Mouse (Mus musculus) common myeloid progenitor, adult 5-6 weeks (primary cell): ENCODE measurements around the gene Mecom. TPM values are rescaled to one million over a fixed set of nuclear protein-coding genes. Genes with fewer than 3 reads are reported as not detected.

Experiments used
- ATAC-seq: replicated peaks from 2 replicates; pipeline ENCODE4 v1.8.0; 2016; ENCODE audit warnings: low read depth, mild to moderate bottlenecking, moderate TSS enrichment, inconsistent platforms; ENCODE audit not compliant: poor library complexity, severe bottlenecking
- total RNA-seq: library from RNA; stranded (forward); fragments of 200-1000, 187-1606 nt; gene quantifications from 2 replicates; pipeline ENCODE4 v1.2.3, GENCODE M21; 2017

Gene Mecom
- total RNA-seq, 1 experiment from 2014 or later, result 10.8 TPM

DNA sequence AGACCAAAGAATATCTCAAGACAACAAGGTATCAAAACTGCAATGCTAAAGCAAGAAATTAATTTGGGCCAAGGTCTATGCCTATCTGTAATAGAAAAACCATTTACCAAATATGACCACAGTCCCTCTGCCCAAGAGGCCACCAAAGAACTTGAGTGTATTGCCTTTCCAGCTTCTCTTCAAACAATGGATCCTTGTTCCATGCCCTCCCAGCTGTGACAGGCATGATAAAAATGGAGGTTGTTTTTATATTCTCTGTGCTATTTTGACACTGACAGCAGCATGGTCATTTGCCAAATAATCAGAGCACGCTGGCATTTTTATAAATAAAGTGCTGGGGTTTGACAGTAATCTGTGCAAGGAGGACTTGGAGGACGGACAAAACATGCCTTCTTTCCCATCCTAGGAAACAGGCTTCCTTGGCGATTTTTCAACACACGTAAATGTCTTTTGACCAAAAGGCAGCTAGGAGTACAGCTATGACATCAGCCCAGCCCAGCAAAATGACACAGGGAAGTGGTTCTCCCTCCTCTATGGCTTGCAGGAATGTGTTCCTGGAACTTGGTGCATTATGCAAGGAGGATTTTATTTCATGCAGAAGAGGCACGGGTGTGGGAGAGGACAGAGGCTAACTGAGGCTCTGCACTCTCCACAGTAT, 359.9 kb downstream of the Mecom start:
- no peak for ATAC-seq

DNA sequence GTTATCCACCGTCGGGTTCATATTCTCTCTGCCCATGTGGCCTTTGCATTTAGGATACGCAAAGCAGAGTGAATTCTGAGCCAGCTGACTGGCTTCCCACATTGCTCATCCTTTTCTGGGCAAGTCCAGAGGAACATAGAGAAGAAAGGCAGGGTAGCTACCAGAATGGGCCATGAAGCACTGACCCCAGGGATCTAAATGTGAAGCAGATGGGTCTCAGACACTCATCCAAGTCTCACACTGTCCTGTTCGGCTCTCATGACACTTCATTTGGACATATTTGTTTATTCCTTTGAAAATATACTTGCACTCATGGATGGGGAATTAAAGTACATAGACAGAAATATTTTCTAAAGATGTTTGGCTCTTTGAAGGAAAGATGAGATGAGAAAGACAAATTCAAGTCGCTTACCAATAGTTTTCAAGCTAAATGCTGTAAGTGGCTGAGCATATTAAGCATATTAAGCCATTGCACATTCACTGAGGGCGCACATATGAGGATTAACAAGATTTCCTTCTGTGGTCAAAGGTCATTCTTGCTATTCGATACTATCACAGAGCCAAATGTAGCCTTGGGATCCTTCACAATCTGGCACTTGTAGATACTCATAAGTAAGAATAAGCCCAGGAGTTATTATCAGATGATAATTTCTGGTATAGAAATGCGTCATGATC, 365.9 kb downstream of the Mecom start:
- ATAC-seq, result no peak

DNA sequence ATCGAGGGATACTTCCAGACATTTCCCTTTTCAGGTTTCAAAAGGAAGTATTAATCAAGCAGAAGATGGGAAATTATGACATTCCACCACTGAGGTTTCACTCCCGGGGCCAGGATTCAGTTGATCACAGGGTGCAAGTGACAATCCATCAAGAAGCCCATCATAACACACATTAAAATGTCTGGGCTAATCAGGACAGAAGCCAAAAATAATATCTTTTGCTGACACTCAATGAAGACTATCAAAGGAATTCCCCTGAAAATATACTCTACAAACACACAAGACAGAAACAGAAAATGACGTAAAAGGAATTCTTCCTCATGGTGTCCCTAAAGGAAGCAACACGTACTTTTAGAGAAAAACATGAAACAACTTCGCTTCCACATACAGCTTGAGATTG, 371.2 kb downstream of the Mecom start:
- no peak for ATAC-seq

DNA sequence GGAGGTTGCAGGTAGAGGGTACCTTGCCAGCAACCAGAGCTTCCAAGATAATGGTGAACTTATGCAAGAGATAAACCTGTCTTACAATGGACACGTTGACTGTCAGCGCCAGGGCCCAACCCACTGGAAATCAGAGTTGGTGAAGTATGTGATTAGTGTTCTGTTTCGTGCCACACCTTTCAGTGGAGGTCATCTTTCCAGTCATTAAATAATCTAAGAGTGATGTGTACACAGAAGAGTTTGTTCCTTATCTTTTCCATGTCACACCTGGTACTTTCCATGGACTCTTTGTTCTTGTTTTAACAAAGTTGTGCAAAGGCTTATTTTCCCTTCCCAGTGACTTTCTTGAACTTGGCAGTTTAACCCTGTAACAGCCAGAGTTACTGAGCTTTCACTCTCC, 374.0 kb downstream of the Mecom start:
- no peak for ATAC-seq

DNA sequence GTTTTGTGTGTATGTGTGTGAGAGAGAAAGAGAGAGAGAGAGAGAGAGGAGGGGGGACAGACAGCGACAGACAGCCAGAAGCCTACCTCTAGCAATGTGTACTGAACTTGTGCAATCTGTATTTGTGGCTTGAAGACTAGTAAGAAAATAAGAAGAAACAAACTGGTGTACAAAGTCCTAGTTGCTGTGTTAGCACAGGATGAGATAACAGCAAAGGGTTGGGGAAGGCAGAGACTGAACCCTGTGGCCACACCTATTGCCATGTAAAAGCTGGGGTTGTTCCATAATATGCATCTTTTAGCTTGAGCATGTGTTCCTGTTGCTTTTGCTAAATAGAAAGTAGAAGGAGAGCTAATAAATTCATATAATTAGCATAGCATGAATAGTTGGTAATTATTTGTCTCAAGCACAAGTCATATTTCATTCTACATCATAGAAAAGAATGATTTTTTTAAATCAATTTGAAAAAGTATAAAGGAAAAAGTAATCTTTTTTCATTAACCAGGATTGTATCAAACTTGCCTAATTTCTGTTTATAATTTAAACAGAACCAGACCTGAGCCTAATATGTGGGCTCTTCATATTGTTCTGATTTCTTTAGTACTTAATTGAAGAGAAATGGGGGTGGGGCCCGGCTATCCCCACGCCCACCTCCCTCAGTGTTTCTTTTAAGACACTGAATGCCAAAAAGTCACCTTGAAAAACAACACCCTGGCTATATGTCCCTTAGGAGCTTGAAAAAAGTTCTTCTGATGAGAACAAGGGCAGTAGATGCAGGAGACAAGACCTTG, 379.2 kb downstream of the Mecom start:
- ATAC-seq, result no peak

DNA sequence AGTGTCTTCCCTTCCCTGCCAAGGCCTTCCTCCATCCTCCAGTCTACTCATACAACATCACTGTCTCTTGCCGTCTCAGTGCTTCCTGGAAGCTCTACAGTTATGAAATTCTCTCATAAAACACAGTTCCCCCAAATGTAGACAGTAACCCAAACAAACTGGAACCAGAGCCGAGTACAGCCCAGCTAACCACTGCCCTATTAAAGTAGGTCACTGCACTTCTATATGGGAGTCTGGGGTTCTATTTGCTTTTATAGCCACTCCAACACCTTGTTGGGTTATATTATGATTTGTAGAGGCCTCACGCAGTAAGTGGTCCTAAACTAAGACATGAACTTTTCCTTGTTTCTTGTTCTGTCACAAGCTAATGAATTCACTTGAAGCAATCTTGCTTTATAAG, 380.8 kb downstream of the Mecom start:
- ATAC-seq, result no peak

DNA sequence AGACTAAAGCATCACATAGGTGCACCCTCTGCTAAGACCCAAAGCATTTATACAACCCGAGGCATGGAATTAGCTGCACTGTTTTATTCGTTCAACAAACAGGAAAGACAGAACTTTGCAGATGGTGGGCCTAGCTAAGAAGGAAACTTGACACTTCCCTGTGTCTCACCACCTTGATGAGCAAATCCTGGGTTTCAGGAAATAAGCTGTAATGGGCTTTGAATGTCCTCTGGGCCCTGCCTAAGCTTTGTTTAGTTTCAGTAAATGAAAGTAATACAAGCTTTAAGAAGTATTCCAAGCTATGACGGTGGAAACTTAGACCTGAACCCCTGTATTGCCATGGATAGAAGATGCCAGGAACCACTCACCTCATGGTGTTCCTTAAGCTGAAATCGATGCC, 383.0 kb downstream of the Mecom start:
- no peak for ATAC-seq

DNA sequence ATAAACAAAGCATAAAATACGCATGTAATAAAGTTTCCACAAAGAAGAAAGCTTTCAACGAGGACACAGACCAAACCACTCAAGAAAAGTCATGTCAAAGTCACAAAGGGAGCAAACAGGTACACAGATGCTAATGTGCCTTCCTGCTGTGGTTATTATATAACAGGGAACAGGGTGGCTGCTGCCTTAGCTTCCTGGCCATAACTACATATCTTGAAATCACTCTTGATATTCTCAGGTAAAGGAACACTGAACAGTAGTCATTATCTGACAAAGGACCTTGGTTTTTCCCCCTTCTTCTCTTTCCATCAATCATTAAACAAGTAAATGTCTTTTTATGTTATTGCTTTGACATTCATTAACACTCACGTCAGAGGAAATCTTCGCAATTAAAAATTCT, 384.4 kb downstream of the Mecom start:
- no peak for ATAC-seq

DNA sequence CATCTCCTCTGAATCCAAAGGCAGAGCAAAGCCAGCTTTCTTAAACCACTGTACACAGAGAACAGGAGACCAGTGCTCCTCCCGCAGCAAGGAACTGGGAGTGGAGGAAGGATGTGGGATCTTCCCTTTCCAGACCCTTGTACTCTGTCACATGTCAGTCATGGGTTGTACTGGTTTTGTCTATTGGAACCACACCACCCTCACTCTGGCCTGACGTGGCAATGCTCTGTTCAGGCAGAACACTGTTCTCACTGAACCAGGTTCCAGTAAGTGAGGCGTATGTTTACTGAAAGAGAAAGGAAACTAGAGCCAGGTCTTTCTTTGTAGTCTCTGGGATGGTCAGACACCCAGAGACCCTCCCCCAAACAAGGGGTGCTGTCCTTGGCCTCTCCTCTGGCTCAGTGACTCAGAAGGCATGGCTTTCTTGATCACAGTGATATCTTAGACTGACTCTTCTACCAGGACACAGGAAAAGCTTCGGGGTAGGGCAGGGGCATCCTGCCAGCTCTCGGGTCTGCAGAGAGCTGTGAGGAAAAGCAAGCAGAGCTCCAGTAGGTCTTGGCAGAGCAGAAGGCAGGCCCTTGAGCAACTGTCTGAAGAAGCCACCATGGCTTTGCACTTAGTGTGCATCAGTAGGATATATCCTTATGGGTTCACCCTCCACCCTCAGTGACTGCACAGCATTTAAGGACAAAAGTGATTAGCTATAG, 386.7 kb downstream of the Mecom start:
- ATAC-seq, result 0 out of 2 replicates have a peak, but pooled peaks have one; percentile 42

DNA sequence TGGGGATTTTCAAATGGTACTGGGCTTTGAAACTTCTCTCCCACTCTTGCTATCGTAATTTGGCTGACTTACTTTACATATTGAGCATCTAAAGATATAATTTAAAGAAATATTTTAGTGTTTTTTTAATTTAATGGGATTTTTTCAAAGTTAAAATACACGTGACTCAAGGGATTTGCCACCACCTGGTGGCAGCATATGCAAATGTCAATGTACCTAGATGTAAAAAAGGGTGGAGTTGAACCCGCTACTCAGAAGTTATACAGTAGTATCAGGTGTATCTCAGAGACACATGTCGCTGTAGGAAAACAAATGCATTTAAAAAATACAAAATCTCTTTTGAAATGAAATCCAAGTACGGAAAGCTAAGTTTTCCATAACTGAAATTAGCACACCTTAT, 387.5 kb downstream of the Mecom start:
- no peak for ATAC-seq

DNA sequence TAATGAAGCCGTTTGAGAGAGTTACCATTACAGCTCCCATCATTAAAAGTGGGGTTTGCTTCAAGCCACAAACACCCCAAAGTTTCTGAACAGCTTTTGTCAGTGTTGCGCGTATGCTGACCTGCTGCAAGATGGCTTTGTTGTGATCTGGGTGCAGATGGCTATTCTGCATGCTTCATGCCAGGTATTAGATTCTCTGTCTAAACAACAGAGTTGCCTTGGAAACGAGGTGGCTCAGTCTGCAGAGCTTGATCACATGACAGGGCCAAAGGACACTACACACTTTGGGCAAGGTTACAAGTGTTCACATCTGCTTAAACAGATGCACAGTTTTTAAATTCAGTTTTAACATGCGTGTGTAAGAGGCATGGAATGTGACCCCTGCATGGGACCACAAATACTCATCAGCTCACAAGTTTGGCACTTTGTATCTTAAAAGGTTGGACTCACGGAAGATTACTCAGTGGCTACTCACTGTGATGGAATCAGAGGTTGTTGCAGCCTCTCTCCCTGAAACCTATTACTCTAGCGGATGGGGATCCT, 390.6 kb downstream of the Mecom start:
- no peak for ATAC-seq

DNA sequence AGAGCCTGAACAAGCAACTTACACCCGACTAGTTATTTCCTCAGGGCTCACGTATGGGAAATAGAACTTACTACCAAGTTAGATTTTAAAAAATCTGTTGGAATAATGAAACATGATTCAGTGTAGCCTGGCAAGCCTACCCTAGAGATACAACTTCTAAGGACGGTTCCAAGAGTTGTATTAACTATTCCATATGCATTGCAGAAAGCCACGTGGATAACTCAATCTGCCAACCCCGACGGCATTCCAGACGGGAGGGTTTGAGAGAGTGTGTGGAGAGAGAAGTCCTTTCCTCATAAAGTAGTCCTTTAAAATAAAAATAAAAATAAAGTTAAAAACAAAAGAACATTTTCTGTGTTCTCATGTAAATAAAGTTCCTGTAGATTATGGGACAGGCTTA, 393.4 kb downstream of the Mecom start:
- ATAC-seq, result no peak

DNA sequence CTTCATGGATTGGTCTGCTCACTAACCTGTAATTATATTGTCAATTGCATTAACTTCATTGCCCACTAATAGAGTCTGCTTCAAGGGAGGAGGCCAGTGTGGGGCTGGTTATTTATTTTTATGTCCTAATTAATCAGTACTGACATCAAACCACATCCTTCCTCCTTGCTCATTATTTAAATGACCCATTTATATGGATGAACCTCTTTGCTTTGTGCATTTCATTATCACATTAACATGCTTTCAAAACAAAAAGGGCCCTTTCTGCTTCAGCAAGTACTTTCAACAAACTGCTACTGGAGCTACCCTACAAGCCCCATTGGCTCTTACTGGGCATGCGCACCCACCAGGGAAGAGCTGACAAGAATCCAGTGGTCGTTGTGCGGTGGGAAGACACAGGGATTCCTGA, 393.9 kb downstream of the Mecom start:
- ATAC-seq, result no peak

DNA sequence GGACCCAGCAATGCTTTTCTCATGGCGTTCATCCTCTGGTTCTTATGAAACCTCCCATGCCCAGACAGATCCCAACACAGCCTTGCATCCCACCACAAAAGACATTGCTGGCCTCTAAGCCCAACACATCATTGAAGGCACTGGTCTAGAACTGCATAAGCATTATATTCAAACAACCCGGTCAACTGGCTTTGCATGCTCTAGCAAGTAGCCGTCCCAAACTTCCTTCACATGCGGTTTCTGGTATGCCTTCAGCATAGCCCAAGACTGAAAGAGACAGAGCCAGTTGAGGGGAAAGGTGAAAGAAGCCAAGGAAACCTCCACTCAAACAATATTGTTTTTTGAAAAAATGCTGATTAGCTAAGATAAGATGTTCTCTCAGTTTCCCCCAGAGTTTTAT, 397.7 kb downstream of the Mecom start:
- ATAC-seq, result no peak

DNA sequence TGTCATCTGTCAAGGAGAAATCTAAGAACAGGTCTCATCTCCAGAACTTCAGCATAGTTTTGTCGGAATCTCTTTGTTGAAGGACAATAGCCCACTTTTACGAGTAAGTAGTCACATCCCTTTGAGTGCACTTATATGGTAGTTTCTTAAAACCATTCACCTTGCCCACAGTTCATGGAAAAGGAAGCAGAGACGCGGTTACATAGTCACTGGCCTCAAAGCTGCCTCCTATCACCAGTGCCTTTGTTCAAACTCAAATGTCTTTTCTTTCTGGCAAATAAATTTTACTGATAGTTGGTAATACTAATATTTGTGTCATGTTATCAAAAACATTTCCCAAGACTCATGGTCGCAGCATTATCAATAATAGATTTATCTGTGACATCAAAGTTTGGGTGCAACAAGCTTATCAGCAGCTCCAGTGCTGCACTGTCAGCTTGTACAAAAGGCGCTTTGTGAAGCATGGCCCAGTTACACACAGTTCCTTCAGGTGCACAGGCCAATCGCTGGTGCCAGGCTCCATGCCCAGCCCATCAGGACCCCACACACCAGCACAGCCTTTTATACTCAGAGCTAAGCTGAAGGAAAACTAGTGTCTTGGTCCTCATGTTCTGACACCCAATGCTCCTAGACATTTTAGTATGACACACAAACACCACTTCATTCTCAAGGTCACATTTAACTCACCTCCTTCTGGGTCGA, 399.3 kb downstream of the Mecom start:
- ATAC-seq, result no peak

DNA sequence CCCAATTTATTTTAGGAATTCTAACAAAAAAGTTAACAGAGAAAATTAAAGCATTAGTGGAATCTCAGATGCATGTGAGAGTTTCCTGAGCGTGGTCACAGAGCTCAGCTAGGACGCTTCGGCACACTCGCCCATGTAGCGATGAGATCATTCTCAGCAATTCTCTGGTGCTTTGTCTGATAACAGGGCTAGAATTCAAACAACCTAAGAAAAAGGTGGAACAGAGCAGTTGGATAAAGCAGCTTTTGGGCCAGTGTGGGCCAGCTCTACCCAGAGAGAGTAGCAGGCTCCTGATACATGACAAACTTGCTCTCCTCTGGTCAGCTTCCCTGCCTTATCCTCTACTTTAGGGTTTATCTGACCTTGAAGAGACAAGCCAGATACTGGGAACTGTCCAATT, 402.8 kb downstream of the Mecom start:
- no peak for ATAC-seq

DNA sequence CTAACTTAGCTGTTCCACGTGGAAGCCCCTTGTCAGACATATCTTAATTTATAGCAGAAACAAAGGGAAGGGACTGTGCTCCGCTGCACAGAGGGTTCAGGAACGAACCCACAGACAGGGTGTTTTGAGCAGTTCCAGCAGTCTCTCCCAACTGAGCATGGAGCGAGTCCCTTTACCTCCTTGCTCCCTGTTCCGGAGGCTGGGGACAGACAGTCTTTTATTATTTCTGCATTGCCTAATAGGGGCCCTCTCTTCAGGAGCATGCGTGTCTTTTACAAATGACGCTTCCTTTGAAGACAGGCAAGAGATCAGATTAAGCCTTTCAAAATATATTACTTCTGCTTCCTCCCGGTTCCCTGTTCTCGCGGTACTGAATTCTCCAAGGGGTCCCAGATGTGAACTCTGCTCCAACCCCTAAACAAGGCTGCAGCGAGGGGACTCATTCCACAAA, 403.8 kb downstream of the Mecom start:
- ATAC-seq, result peak; percentile 62

DNA sequence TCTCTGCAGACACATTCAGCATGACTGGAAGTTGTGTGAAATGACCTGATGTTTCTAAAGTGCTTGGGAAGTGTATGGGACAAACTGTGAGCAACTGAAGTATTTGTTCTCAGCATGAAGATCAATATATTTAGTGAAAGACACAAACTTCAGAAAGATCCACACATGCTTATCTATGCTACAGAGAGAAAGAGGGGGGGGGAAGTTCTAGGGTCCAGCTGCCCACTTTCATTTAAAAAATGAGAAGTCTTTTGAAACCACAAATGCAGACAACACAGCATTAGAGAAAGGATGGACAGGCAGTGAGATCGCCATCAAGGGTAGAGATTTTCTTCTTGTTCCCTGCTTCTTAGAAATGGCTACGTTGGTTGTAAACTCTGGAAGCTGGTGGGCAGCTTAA, 404.4 kb downstream of the Mecom start:
- peak; percentile 54; the same call in 1 of the 2 replicates for ATAC-seq

DNA sequence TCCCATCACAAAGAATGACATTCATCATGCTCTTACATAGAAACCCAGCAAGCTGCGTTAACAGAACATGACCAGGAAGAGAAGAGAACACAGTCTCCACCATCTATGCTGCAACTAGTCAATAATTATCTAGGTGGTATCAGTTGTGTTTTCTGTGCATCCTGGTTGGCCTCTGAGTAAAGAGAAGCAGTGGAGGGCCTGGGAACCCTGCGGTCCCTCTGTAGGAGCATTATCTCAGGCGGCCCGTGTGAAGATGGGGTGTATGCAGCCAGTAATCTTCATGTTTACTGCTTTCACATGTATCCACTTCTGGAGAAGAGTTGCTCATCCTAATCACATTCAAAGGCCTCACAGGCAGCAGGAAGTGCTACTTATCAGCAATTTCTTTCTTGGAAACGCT, 407.5 kb downstream of the Mecom start:
- no peak for ATAC-seq

DNA sequence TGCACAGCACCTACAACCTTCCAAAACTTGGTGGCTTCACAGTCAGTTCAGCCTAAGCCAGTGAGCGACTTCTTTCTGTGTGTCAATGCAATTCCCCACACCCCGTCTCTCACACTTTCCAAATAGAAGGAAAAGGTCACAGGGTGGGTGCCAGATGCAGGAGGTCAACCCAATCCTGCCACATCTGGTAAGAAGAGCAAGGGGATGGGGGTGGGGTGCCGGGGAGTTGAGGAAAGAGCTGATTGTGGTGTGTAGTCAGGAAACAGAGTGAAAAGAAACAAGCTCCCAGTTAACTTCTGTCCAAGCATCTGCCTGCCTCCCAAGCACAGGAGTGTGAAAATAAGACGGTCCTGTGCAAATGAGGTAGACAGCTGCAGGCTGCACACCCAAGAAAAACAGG, 408.1 kb downstream of the Mecom start:
- no peak for ATAC-seq
